Mouse (Mus musculus): ENCODE results near the gene Tubb3. TPM values are rescaled to one million over a fixed set of nuclear protein-coding genes. Genes with fewer than 3 reads are reported as not detected.
"Not testable (repeated sequence)": the region's sequence is repeated elsewhere in the genome, so short reads cannot be mapped to it uniquely, and the experiment has no call there.

The Tubb3 gene
- total and polyA plus RNA-seq, 3 experiments, result 2.4 to 8.3 (median 3.8) TPM

GRCm38 (mm10) chr8:123412560-123413170 lies 1.4 kb downstream of the Tubb3 start:
- DNase-seq, result no peak

- no peak for DNase-seq
Observed at GRCm38 (mm10) chr8:123414255-123414654, 3.0 kb downstream of the Tubb3 start.

- DNase-seq, result not testable (repeated sequence)
Observed at GRCm38 (mm10) chr8:123414997-123415696, 3.9 kb downstream of the Tubb3 start.

GRCm38 (mm10) chr8:123415967-123416943 lies 5.0 kb downstream of the Tubb3 start:
- no peak for DNase-seq

GRCm38 (mm10) chr8:123416944-123417555 lies 5.8 kb downstream of the Tubb3 start:
- no peak for DNase-seq

- no peak for DNase-seq
Observed at GRCm38 (mm10) chr8:123419711-123420110, 8.5 kb downstream of the Tubb3 start.

- no peak for DNase-seq
Observed at GRCm38 (mm10) chr8:123420525-123421281, 9.5 kb downstream of the Tubb3 start.

GRCm38 (mm10) chr8:123421325-123421724 lies 10.1 kb downstream of the Tubb3 start:
- no peak for DNase-seq

GRCm38 (mm10) chr8:123422056-123422780 lies 11.0 kb downstream of the Tubb3 start:
- DNase-seq, result peak; percentile 79

- DNase-seq, result no peak
Observed at GRCm38 (mm10) chr8:123422781-123423159, 11.5 kb downstream of the Tubb3 start.

GRCm38 (mm10) chr8:123423441-123423840 lies 12.2 kb downstream of the Tubb3 start, which contains the start of gene Def8:
TSS of gene Def8 (plus strand) at chr8:123423527.
- no peak for DNase-seq

GRCm38 (mm10) chr8:123426511-123427509 lies 15.6 kb downstream of the Tubb3 start:
- DNase-seq, result no peak

- no peak for DNase-seq
Observed at GRCm38 (mm10) chr8:123427639-123428275, 16.5 kb downstream of the Tubb3 start.

GRCm38 (mm10) chr8:123428343-123428893 lies 17.2 kb downstream of the Tubb3 start:
- no peak for DNase-seq

- DNase-seq, result no peak
Observed at GRCm38 (mm10) chr8:123428939-123429721, 17.9 kb downstream of the Tubb3 start.

GRCm38 (mm10) chr8:123429722-123430013 lies 18.4 kb downstream of the Tubb3 start:
- DNase-seq, result not testable (repeated sequence)

- DNase-seq, result not testable (repeated sequence)
Observed at GRCm38 (mm10) chr8:123430936-123431335, 19.7 kb downstream of the Tubb3 start.
